Mouse (Mus musculus) forebrain, embryonic 10.5 days (tissue): ENCODE results near the gene Nxnl2. TPM values are rescaled to one million over a fixed set of nuclear protein-coding genes. Genes with fewer than 3 reads are reported as not detected.

ENCODE experiments used
- DNase-seq: peaks from one replicate; pipeline ENCODE4 v3.0.0-alpha.2; 2017; ENCODE audit warnings: low spot score; ENCODE audit errors: extremely low spot score
- H3K27ac ChIP-seq: fragments of 300-500 bp; sonication (generic); 2 replicates; pipeline ENCODE4 v1.5.1; 2016; ENCODE audit warnings: mild to moderate bottlenecking
- H3K27me3 ChIP-seq: fragments of 300-500 bp; sonication (generic); 2 replicates; pipeline ENCODE4 v1.6.1; 2016; ENCODE audit warnings: mild to moderate bottlenecking; ENCODE audit not compliant: poor library complexity, severe bottlenecking
- H3K36me3 ChIP-seq: fragments of 300-500 bp; sonication (generic); replicated peaks from 2 replicates; pipeline ENCODE4 v1.6.1; 2016; ENCODE audit warnings: mild to moderate bottlenecking, moderate library complexity
- H3K4me1 ChIP-seq: fragments of 300-500 bp; sonication (generic); 2 replicates; pipeline ENCODE4 v1.6.1; 2016
- H3K4me3 ChIP-seq: fragments of 300-500 bp; sonication (generic); 2 replicates; pipeline ENCODE4 v1.5.1; 2016; ENCODE audit warnings: mild to moderate bottlenecking, moderate library complexity
- H3K9me3 ChIP-seq: fragments of 300-500 bp; sonication (generic); 2 replicates; pipeline ENCODE4 v1.6.1; 2016; ENCODE audit warnings: mild to moderate bottlenecking, moderate library complexity
- WGBS: fragments of 180-500 bp; shearing (Covaris S2); methylation state at CpG from one replicate; pipeline ENCODE4 v1.1.7; 2016; 5-methylcytosine and 5-hydroxymethylcytosine counted together
- polyA plus RNA-seq: library from polyadenylated mRNA; unstranded; fragments of >200 nt; fragmentation: Nextera tagmentation; extraction: Ambion mirVana; gene quantifications from 2 replicates; pipeline ENCODE4 v1.2.1, GENCODE M21; 2016

The Nxnl2 gene
- polyA plus RNA-seq, 1 experiment from 2014 or later = 0.56 TPM

GRCm38 (mm10) chr13:51153670-51154030 is 17.2 kb upstream of the Nxnl2 start:
- Histone ChIP-seq H3K36me3 (peaks cover 84% of the 10 kb centered on the region), H3K27me3 (no peaks in the 10 kb centered on the region), H3K9me3 (no peaks in the 10 kb centered on the region), H3K27ac (no peak overlapping the region), H3K4me1 (no peaks in the 10 kb centered on the region), H3K4me3 (no peak overlapping the region)
- 94% methylated on average over 4 of the region's 4 CpGs for WGBS
- no peak for DNase-seq

- Histone ChIP-seq H3K27ac (no peak overlapping the region), H3K9me3 (no peaks in the 10 kb centered on the region), H3K4me3 (no peak overlapping the region), H3K4me1 (no peaks in the 10 kb centered on the region), H3K27me3 (no peaks in the 10 kb centered on the region), H3K36me3 (peaks cover 79% of the 10 kb centered on the region)
- DNase-seq = no peak
- 95% methylated on average over 15 of the region's 15 CpGs for WGBS
Measured at GRCm38 (mm10) chr13:51155178-51156013, 15.4 kb upstream of the Nxnl2 start.

GRCm38 (mm10) chr13:51156014-51156386 is 14.8 kb upstream of the Nxnl2 start:
- Histone ChIP-seq H3K4me3 (no peak overlapping the region), H3K27me3 (no peaks in the 10 kb centered on the region), H3K9me3 (no peaks in the 10 kb centered on the region), H3K36me3 (peaks cover 73% of the 10 kb centered on the region), H3K27ac (no peak overlapping the region), H3K4me1 (no peaks in the 10 kb centered on the region)
- no peak for DNase-seq
- 93% methylated on average over 6 of the region's 6 CpGs for WGBS

GRCm38 (mm10) chr13:51157291-51157690 is 13.5 kb upstream of the Nxnl2 start:
- H3K9me3 ChIP-seq = no peaks in the 10 kb centered on the region
- H3K4me3 ChIP-seq = no peak overlapping the region
- H3K27me3 ChIP-seq = no peaks in the 10 kb centered on the region
- WGBS = 97% methylated on average over 3 of the region's 3 CpGs
- H3K36me3 ChIP-seq = peaks cover 72% of the 10 kb centered on the region
- H3K27ac ChIP-seq = no peak overlapping the region
- no peaks in the 10 kb centered on the region for H3K4me1 ChIP-seq
- DNase-seq = no peak

GRCm38 (mm10) chr13:51161672-51162071 is 9.2 kb upstream of the Nxnl2 start:
- no peaks in the 10 kb centered on the region for H3K27me3 ChIP-seq
- H3K27ac ChIP-seq = no peak overlapping the region
- no peaks in the 10 kb centered on the region for H3K9me3 ChIP-seq
- WGBS = 83% methylated on average over 2 of the region's 2 CpGs
- H3K4me1 ChIP-seq = no peaks in the 10 kb centered on the region
- no peak overlapping the region for H3K4me3 ChIP-seq
- peaks cover 36% of the 10 kb centered on the region for H3K36me3 ChIP-seq
- no peak for DNase-seq

- DNase-seq = no peak
- H3K4me3 ChIP-seq = no peak overlapping the region
- H3K27me3 ChIP-seq = no peaks in the 10 kb centered on the region
- H3K27ac ChIP-seq = no peak overlapping the region
- peaks cover 32% of the 10 kb centered on the region for H3K36me3 ChIP-seq
- 89% methylated on average over 6 of the region's 6 CpGs for WGBS
- no peaks in the 10 kb centered on the region for H3K9me3 ChIP-seq
- no peaks in the 10 kb centered on the region for H3K4me1 ChIP-seq
Measured at GRCm38 (mm10) chr13:51162246-51162645, 8.6 kb upstream of the Nxnl2 start.

- WGBS = 76% methylated on average over 11 of the region's 11 CpGs
- Histone ChIP-seq H3K4me3 (no peak overlapping the region), H3K9me3 (no peaks in the 10 kb centered on the region), H3K4me1 (peaks cover 16% of the 10 kb centered on the region), H3K27ac (no peak overlapping the region), H3K36me3 (peaks cover 10% of the 10 kb centered on the region), H3K27me3 (peaks cover 28% of the 10 kb centered on the region)
- no peak for DNase-seq
Measured at GRCm38 (mm10) chr13:51166711-51167110, 4.1 kb upstream of the Nxnl2 start.

- H3K27ac ChIP-seq = no peak overlapping the region
- DNase-seq = no peak
- peaks cover 22% of the 10 kb centered on the region for H3K4me1 ChIP-seq
- H3K9me3 ChIP-seq = peaks cover 3% of the 10 kb centered on the region; the same call in 1 of the 2 replicates
- H3K36me3 ChIP-seq = no peaks in the 10 kb centered on the region
- peak overlapping the region; percentile 60 for H3K4me3 ChIP-seq
- WGBS = 39% methylated on average over 11 of the region's 11 CpGs
- H3K27me3 ChIP-seq = peaks cover 52% of the 10 kb centered on the region
Measured at GRCm38 (mm10) chr13:51170215-51170614, 607 bp upstream of the Nxnl2 start.

GRCm38 (mm10) chr13:51172601-51173000 is 1.8 kb downstream of the Nxnl2 start:
- peaks cover 10% of the 10 kb centered on the region; the same call in 1 of the 2 replicates for H3K9me3 ChIP-seq
- no peak overlapping the region for H3K27ac ChIP-seq
- peaks cover 25% of the 10 kb centered on the region for H3K4me1 ChIP-seq
- 83% methylated on average over 7 of the region's 7 CpGs for WGBS
- H3K4me3 ChIP-seq = no peak overlapping the region
- H3K36me3 ChIP-seq = no peaks in the 10 kb centered on the region
- H3K27me3 ChIP-seq = peaks cover 52% of the 10 kb centered on the region
- DNase-seq = no peak

GRCm38 (mm10) chr13:51178932-51179331 is 8.1 kb downstream of the Nxnl2 start:
- Histone ChIP-seq H3K27me3 (peaks cover 5% of the 10 kb centered on the region; the same call in 1 of the 2 replicates), H3K4me1 (peaks cover 14% of the 10 kb centered on the region; the same call in 1 of the 2 replicates), H3K27ac (no peak overlapping the region), H3K36me3 (no peaks in the 10 kb centered on the region), H3K9me3 (peaks cover 7% of the 10 kb centered on the region; the same call in 1 of the 2 replicates), H3K4me3 (no peak overlapping the region)
- 89% methylated on average over 10 of the region's 10 CpGs for WGBS
- DNase-seq = no peak

GRCm38 (mm10) chr13:51179362-51179761 is 8.5 kb downstream of the Nxnl2 start:
- Histone ChIP-seq H3K27ac (no peak overlapping the region), H3K9me3 (peaks cover 7% of the 10 kb centered on the region; the same call in 1 of the 2 replicates), H3K36me3 (no peaks in the 10 kb centered on the region), H3K4me3 (no peak overlapping the region), H3K4me1 (peaks cover 12% of the 10 kb centered on the region; the same call in 1 of the 2 replicates), H3K27me3 (peaks cover 2% of the 10 kb centered on the region; the same call in 1 of the 2 replicates)
- no peak for DNase-seq
- WGBS = 73% methylated on average over 3 of the region's 3 CpGs

- Histone ChIP-seq H3K4me3 (no peak overlapping the region), H3K27me3 (no peaks in the 10 kb centered on the region), H3K27ac (no peak overlapping the region), H3K4me1 (peaks cover 7% of the 10 kb centered on the region; the same call in 1 of the 2 replicates), H3K36me3 (no peaks in the 10 kb centered on the region), H3K9me3 (no peaks in the 10 kb centered on the region)
- WGBS = 86% methylated on average over 7 of the region's 7 CpGs
- no peak for DNase-seq
Measured at GRCm38 (mm10) chr13:51182236-51182635, 11.4 kb downstream of the Nxnl2 start.

- H3K4me1 ChIP-seq = peaks cover 7% of the 10 kb centered on the region; the same call in 1 of the 2 replicates
- H3K9me3 ChIP-seq = no peaks in the 10 kb centered on the region
- no peak overlapping the region for H3K27ac ChIP-seq
- H3K4me3 ChIP-seq = no peak overlapping the region
- H3K27me3 ChIP-seq = no peaks in the 10 kb centered on the region
- H3K36me3 ChIP-seq = no peaks in the 10 kb centered on the region
- DNase-seq = no peak
- WGBS = 85% methylated on average over 3 of the region's 3 CpGs
Measured at GRCm38 (mm10) chr13:51184896-51185295, 14.1 kb downstream of the Nxnl2 start.
